ENCODE assay signal across 8 mouse cellular contexts in the genomic region with DNA sequence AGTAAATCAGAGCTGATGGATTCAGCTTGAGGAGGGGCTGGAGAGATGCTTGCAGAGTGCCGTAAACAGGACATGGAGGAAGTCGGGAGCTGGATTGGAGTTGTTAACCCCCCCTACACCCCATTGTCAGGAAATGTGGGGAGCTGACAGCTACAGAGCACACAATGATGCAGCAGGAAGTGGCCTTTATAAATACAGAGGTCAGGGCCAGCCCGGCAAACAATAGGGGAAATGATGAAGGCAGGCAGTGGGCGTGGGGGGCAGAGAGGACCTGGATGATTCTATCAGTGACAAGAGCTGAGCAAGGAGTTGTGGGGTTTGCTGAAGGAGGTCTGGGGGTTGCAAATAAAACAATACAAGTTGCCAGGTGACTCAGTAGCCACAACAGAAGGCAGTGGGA.
DNase-seq lines count a peak whose midpoint lies in the region; ATAC-seq lines count a peak whose summit lies in the region.

No protein-coding gene starts in this region.

- no peaks in the 10 kb centered on the region for H3K9me3 ChIP-seq in forebrain, embryonic 15.5 days

- WGBS in forebrain, embryonic 15.5 days = 62% methylated on average over 4 of the region's 4 CpGs

- H3K4me2 ChIP-seq in forebrain, embryonic 15.5 days (replicated peaks) = no peak overlapping the region

- no peaks in the 10 kb centered on the region for H3K27me3 ChIP-seq in forebrain, embryonic 15.5 days

- no peaks in the 10 kb centered on the region for H3K36me3 ChIP-seq in forebrain, embryonic 15.5 days

- H3K4me3 ChIP-seq in forebrain, embryonic 15.5 days = no peak overlapping the region

- peak; percentile 93 for ATAC-seq in common myeloid progenitor, adult 5-6 weeks (replicated peaks; ENCODE audit: low read depth, poor library complexity, severe bottlenecking)
- peak; percentile 91 for ATAC-seq in inflammation-experienced regulatory T-cells, adult 6 months
- ATAC-seq in forebrain, embryonic 15.5 days (replicated peaks) = no peak

- no peaks in the 10 kb centered on the region for H3K4me1 ChIP-seq in forebrain, embryonic 15.5 days

- no peak overlapping the region for H3K27ac ChIP-seq in forebrain, embryonic 15.5 days (replicated peaks)

- no peak overlapping the region for H3K9ac ChIP-seq in forebrain, embryonic 15.5 days (replicated peaks)

- peak; percentile 61 for DNase-seq in T-cell, adult 2 months (ENCODE audit: low spot score)
- peak; percentile 86 for DNase-seq in lung, postnatal 10 days
- DNase-seq in layer of hippocampus, adult 9-11 months = no peak
- no peak for DNase-seq in right cerebral cortex, postnatal 25 days
- no peak for DNase-seq in frontal cortex, postnatal 36 days (ENCODE audit: low spot score in 2 of 2)

Comparison
In these comparisons a context has a peak if more than half of its experiments do, and no peak if none do; other contexts are left out.
1. DNase-seq: peak in T-cell, adult 2 months (single experiment) and lung, postnatal 10 days (single experiment); none in layer of hippocampus, adult 9-11 months (single experiment), right cerebral cortex, postnatal 25 days (single experiment) and frontal cortex, postnatal 36 days (0 of 2).